Mouse (Mus musculus) monocyte, adult 5-6 weeks (primary cell): ENCODE results near the gene Naa15. TPM values are rescaled to one million over a fixed set of nuclear protein-coding genes. Genes with fewer than 3 reads are reported as not detected.
"Not testable (repeated sequence)": the region's sequence is repeated elsewhere in the genome, so short reads cannot be mapped to it uniquely, and the experiment has no call there.

Source experiments
- ATAC-seq: fragments of 153-309, 156-312 bp; replicated peaks from 2 replicates; pipeline ENCODE4 v1.8.0; 2017; ENCODE audit warnings: mild to moderate bottlenecking; ENCODE audit not compliant: low TSS enrichment, insufficient number of reproducible peaks, severe bottlenecking, poor library complexity, low FRiP score
- total RNA-seq: library from RNA; stranded (forward); fragments of 200-1000, 200-491, 200-594 nt; gene quantifications from 3 replicates; pipeline ENCODE4 v1.2.3, GENCODE M21; 2017

The Naa15 gene
- total RNA-seq, 1 experiment from 2014 or later: 61.2 TPM

DNA sequence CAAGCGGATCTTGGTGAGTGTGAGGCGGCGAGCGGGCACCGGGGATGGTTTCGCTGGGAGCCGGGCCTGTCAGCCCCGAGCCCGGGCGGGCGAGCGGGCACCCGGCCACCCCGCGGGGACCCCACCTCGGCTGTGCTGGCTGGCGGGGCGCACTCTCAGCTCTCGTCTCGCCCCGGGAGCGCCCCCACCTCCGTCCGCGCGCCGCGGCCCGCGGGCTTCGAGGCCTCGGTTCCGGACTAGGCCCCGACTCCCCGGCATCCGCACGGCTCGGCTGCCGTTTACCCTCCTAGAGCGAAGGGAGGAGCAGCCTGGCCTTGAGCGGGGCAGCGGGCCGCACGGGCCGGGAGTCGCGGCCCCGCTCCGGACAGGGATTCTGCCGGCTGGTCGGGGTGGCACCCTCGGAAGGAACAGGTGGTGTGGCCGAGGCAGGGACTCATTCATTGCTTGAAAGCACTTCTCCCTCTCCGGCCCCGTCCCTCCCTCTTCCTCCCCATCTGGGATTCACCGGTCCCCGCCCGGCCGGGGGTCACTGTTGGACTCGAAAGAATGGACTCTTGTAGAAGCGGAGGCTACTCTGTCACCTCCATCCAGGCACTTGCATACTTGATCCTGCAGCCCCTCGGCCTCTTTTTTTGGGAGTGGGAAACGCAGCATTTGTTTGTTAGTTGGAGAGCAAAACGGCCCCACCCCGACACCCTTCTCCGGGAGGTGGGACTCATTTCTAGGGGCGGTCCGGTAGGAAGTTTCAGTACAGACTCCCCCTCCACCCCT, 1.6 kb downstream of the Naa15 start:
- no peak for ATAC-seq

DNA sequence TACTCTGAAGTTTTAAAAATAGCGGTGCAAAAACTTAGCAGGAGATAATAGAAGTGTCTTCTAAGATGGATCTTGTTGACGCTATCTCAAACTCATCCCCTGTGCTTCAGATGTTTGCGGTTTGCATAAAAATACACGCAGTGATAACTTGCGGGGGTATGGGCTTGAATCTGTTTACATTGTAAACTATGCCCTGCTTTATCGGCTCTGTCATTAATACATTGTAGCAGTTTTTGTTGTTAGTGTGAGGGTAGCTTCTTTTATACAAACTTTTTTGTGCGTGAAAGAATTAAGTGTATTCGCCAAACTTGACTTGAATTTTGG, 2.1 kb downstream of the Naa15 start:
- no peak for ATAC-seq

DNA sequence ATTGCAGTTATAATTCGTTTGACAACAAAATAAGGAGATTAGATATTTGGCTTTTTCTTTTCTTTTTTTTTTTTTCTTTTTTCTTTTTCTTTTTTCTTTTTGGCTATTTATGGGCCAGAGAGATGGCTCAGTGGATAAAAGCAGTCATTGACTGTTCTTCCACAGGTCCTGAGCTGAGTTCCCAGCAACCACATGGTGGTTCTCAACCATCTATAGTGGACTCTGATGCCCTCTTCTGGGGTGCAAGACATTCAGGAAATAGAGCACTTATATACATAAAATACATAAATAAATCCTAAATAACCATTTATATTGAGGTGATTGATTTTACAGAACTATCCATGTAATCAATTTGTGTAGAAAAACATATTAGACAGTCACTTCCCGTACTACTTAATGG, 2.5 kb downstream of the Naa15 start:
- ATAC-seq: no peak

DNA sequence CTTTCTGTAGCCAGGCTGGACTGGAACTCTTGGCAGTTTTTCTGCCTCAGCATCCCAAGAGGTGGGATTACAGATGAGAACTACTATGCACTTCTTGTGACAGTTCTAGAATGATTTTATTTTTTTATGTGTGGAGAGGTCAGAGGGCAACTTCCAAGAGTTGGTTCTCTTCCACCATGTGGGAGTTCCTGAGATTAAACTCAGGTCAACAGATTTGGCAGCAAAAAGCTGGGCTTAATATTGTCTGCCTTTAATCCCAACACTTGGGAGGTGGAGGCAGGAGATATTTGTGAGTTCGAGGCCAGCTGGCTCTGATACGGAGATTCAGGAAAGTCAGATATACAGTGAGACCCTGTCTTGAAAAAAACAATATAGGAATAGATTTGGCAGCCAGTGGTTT, 3.0 kb downstream of the Naa15 start:
- no peak for ATAC-seq

DNA sequence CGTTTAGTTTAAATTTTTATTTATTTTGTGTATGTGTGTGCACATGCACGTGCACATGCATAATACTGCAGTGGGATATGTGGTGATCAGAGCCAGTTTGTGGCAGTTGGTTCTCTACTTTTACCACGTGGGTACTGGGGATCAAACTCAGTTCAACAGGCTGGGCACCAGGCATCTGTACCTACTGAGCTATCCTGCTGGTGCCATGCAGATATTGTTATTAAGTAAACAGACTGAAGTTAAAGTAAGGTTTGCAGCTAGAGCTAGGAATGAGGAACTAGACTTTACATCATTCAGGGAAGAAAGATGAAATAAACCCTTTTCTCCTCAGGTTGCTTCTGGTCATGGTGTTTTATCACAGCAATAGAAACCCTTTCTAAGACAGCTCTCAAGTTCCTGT, 7.0 kb downstream of the Naa15 start:
- peak; percentile 31; the same call in 1 of the 2 replicates for ATAC-seq

DNA sequence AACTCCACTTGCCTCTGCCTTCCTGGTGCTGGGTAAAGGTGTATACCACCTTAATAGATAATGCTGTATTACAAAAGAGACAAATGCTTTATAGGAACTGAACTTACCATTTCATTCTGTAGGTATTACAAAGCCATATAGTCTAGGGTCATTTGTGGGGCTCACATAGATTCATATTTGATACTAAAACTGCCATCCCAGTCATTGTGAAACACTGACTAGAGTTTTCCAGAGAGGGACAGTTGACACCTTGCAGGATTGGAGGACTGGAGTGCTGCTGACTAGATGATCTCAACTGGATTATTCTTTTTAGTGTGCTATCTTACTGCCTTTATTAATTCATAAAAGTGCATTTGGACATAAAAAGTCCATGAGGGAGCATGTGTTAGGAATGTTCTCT, 10.4 kb downstream of the Naa15 start:
- ATAC-seq: no peak

DNA sequence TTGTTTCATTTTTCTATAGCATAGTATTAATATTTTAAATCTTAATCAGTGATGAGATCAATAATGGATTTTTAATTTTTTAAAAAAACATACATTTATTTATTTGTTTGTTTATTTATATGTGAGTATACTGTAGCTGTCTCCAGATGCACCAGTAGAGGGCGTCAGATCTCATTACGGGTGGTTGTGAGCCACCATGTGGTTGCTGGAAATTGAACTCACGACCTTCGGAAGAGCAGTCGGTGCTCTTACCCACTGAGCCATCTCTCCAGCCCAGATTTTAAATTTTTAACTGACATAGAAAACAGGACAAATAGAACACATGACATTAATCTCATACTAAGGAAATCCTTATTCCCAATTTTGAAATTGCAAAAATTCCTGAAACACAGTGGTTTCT, 19.4 kb downstream of the Naa15 start:
- ATAC-seq: not testable (repeated sequence)

DNA sequence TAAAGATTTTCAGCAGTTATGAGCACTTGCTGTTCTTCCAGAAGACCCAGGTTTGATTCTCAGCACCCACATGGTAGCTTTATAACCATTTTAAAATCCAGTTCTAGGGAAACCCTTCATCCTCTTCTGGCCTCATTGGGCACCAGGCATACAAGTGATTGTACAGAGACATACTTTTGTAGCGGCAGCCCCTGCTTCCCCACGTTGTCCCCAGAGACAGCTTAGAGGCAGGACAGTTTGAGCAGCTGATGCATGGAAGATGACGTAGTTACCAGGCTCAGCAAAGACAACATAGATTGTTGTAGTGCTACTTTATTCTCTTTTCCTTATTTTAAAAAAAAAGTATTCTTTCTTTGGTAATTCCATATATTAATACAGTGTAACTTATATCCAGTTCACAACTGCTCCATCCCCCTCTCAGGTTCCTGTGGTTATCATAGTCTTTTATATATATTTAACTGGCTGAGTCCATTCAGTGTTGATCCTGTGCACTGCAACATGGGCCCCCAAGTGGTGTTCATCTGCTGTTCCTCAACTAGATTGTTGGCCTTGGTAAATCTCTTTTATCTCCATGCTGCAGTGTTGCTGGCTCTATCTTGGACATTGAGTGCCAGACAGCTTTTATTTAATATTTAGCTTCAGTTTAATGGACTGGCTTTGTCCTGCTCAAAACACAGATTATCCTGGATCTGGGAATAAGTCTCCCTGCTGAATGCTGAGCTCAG, 20.1 kb downstream of the Naa15 start:
- ATAC-seq: no peak

DNA sequence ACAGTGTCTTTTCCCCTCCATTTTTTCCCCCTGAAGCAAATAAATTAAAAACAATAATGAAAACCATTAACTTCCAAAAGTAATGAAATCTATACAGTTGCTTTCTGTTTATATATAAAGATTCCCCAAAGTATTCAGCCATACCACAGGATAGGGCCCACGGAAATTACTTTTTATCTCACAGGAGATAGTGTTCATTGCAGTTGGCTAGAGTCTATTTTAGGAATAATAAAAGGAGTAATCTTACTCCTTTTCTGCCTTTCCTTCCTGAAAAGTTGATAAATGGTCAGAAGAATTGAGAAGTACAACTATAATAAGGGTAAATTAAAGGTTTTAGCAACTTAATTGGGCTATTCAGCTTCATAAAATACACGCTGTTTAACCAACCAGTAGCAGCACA, 53.6 kb downstream of the Naa15 start:
- no peak for ATAC-seq

DNA sequence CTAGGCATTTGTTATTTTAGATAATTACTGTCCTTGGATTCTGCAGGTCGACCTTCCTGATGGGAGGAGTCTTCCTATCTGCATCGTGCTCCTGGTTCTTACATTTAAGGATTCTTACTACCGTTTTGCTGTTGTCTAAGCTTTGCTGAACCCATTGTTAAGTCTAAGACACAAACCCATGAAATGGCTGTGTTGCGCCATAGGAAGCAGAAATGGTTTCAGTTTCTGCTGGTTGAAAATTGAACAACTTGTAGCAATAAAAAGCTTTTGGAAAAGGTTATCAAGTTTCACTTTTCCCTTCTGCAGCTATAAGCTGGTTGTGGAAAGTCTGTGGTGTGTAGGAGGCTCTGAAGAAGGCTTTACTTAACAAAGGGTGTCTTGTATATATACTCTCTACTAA, 60.8 kb downstream of the Naa15 start:
- no peak for ATAC-seq

DNA sequence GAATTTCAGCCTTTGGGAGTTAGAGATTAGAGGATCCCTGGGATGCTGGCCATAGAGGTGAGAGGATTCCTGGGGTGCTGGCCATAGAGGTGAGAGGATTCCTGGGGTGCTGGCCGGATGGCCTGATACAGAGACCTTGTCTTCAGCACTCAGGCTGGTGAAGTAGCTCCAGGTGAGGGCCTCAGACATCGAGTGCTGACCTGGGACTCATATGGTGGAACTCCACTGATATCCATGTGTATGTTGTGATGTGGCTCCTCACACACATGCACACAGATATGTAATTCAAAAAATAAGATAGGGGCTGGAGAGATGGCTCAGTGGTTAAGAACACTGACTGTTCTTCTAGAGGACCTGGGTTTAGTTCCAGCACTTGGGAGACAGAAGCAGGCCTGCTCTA, 64.9 kb downstream of the Naa15 start:
- ATAC-seq: no peak

DNA sequence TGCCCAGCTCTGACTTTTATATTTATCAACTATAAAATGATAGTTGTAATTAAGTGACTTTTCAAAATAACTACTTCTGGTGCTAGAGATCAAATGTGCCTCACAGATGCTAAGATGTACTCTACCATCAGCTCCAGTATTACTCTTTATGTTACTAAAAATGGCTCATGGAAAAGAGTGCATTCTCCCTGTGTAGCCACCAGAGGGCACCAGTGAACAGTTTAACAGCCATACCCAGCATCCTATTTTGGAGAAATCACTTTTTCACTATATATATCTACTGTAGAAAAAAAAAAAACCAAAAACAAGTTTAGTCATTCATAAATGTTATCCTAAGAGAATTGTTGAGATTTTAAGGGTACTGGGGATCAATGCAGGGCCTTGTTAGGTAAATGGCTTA, 66.1 kb downstream of the Naa15 start:
- no peak; the same call in 1 of the 2 replicates for ATAC-seq

DNA sequence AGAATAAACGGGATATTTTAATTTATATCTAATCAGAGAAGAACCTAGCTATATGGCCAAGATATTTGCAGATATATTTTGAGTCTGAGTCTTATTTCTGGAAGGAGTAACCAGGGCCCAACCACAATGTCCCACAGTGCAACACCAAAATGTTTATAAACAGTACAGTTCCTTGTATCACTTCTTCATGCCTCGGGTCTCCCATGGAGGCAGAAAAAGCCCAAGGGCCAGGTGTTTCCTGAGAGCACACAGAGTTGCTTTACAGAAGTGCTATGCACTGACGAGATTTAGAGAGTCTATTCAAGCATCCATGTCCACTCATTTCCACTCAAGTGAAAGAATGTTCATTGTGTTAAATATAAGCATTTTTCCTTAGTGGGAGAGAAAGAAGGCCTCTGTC, 66.9 kb downstream of the Naa15 start:
- ATAC-seq: no peak

DNA sequence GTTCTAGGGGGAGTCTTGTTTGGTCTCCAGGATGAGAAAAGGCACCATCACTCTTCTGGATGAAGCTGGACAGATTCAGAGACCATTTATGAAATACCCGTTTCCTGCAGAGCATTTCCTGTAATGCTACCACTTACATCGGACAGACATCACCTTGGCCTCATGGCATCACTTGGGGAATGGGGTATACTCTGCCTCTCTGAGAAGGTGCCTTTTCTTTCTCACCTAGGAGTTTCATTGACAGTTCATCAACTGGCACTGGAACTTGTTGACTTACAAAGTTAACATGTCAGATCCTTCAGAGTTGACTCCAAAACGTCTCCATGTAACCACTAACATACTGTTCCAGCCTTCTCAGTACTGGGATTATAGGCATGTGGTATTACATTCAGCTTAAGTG, 67.8 kb downstream of the Naa15 start:
- ATAC-seq: no peak

DNA sequence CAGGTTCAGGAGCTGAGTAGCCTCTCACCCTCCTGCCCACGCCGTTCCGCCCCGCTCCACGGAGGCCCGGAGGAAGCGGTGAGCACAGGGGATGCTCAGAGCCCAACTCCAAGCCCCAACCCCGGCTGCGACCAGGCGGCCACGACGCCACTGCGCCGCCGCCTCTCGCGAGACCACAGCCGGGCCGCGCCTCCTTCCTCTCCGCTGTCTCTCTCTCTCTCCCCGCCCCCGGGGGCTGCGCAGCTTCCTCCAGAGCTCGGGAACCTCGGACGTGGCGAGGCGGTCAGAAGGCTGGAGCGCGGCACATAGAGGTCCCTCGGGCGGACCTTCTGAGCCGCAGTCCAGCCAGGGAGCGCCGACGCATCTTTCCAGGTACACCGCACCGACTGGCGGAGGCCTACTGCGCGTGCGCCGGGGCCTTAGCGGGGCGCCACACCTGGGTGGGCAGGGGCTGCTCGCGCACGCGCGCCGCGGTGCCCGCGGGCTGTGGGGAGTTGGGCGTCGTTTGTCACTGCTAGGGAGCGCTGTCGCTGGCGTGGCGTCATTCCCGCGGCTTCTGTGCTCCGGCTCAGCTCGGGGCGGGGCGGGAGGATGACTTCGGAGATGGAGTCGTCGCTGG, 68.9 kb downstream of the Naa15 start, which contains the start of gene Rab33b:
Gene Rab33b, plus strand, starts transcription at position 180 of the 619 bp plus-strand sequence.
- ATAC-seq: peak; percentile 85

DNA sequence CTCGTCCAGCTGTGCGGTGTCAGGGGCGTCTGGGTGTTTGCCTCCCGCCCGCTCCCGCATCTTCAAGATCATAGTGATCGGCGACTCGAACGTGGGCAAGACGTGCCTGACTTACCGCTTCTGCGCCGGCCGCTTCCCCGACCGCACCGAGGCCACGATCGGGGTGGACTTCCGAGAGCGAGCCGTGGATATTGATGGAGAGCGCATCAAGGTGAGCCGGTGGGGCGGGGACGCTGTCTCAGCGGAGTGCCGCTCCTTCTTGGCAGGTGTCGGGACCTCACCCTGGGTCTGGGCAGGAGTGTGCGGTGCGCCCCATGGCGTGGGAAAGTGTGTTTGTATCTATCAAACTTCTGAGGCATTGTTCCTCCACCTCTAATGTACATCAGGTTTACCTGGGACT, 69.4 kb downstream of the Naa15 start:
- no peak for ATAC-seq

DNA sequence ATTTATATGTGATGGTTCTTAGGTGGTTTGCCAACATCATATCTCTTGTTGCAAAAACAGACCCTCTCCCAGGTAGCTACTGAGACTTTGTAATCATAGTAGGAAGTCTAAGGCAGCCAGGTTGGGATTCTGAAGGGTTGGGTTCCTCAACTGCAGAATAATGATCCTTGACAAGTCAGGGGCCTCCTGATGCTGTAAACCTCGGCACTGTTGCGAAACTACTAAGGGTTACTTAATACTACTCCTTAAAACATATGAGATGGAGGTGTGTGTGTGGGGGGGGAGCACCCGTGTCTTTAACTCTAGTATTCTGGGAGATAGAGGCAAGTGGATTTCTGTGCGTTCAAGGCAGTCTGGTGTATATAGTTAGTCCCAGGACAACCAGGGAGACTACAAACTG, 70.4 kb downstream of the Naa15 start:
- no peak for ATAC-seq

DNA sequence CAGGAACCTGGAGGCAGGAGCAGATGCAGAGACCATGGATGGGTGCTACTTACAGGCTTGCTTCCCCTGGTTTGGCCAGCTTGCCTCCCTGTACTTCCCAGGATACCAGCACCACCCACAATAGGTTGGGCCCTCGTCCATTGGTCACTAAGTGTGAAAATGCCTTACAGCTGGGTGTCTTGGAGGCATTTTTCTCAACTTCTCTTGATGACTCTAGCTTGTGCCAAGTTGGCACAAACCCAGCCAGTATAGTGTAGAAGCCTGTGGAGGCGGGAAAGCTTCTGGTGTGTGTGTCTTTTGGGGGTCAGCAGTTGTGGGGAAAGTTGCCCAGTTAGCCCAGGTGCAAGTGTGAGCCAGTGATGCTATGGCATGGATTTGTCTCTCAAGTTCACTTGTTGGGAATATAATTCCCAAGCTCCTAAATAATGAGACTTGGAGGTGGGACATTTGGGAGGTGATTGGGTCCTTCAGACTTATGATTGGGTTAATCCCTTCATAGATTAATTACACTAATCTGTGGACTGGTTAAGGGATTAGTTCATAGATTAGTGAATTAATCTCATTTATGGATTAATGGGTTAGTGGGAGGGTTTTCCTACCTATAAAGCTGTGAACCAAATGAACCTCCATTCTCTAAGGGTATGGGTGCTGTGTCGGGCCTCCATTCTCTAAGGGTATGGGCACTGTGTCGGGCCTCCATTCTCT, 71.7 kb downstream of the Naa15 start:
- ATAC-seq: no peak

DNA sequence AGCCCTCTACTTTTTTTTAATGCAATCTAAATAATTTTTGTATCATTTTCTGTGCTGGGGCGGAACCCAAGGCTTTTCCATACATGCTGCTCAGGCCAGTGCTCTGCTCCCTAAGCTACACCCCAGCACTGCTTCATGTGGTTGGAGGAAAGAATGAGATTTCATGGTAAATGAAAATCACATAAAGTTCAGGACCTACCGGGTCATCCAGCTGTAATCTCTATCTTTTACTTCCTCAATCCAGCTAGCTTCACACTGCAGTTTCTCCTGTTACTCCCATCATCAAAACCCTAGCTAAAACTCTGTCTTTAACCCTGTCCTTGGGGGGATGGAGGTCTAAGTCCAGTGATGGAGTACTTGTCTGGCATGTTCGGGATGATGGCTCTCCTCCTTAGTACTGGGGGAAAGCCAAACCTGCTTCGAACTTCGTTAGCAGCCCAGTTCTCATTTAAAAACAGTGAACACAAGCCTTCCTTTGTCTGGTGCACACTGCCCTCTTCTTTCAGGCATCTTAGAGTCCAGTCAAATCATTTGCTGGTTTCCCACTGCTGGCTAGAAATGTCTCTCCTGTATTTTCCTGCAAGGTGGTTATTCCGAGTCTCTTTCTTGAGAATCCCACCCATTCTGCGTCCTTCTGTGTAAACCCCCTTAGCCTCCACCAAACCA, 75.3 kb downstream of the Naa15 start:
- ATAC-seq: no peak
